Mouse (Mus musculus) gonadal fat pad, adult 2 months (tissue): ENCODE data around the gene Arid3c. TPM values are rescaled to one million over a fixed set of nuclear protein-coding genes. Genes with fewer than 3 reads are reported as not detected.

Experiments
- DNase-seq: peaks from one replicate; pipeline ENCODE4 v3.0.0-alpha.2; 2012; ENCODE audit warnings: low read depth
- polyA plus RNA-seq: library from polyadenylated mRNA; depleted of rRNA; stranded (reverse); fragments of >200 nt; gene quantifications from 2 replicates; pipeline ENCODE4 v1.2.3, GENCODE M21; 2012; rRNA removed

Gene Arid3c
- polyA plus RNA-seq, 1 experiment, result not detected

- DNase-seq, result no peak
Observed at GRCm38 (mm10) chr4:41678863-41679262, 52.1 kb downstream of the Arid3c start.

GRCm38 (mm10) chr4:41677006-41677629, 53.8 kb downstream of the Arid3c start:
- DNase-seq, result no peak

GRCm38 (mm10) chr4:41676248-41677005, 54.5 kb downstream of the Arid3c start:
- no peak for DNase-seq

Other genes with a start within 250 kb of the Arid3c start
- 16.2 and 17.2 TPM in 2 replicates for gene AI464131, start 228.1 kb downstream of the Arid3c start, polyA plus RNA-seq
- gene 1110017D15Rik, start 213.8 kb downstream of the Arid3c start, polyA plus RNA-seq, result 5.6 and 11.1 TPM in 2 replicates
- 16.5 and 22.6 TPM in 2 replicates for gene Fam219a, start 161.6 kb downstream of the Arid3c start, polyA plus RNA-seq
- gene Dnaic1, start 161.4 kb downstream of the Arid3c start, polyA plus RNA-seq, result 1.5 and 1.6 TPM in 2 replicates
- 13.0 and 17.2 TPM in 2 replicates for gene Enho, start 90.8 kb downstream of the Arid3c start, polyA plus RNA-seq
- gene Cntfr, start 34.1 kb downstream of the Arid3c start, polyA plus RNA-seq, result 10.7 and 12.1 TPM in 2 replicates
- gene Il11ra1, start 31.2 kb downstream of the Arid3c start, polyA plus RNA-seq, result 67.3 and 81.0 TPM in 2 replicates
- 32.6 and 36.2 TPM in 2 replicates for gene Rpp25l, start 17.6 kb downstream of the Arid3c start, polyA plus RNA-seq
- gene Dctn3, start 8.0 kb downstream of the Arid3c start, polyA plus RNA-seq, result 77.0 and 98.9 TPM in 2 replicates
- gene Galt, start 24.1 kb upstream of the Arid3c start, polyA plus RNA-seq, result 55.6 and 64.3 TPM in 2 replicates
- 147 and 200 TPM in 2 replicates for gene Sigmar1, start 25.0 kb upstream of the Arid3c start, polyA plus RNA-seq
- gene Ccl27a, start 43.1 kb upstream of the Arid3c start, polyA plus RNA-seq, result 38.8 and 48.3 TPM in 2 replicates
- 15.9 and 18.7 TPM in 2 replicates for gene Gm21541, start 172.5 kb upstream of the Arid3c start, polyA plus RNA-seq
- gene Gm20878, start 210.4 kb upstream of the Arid3c start, polyA plus RNA-seq, result 1.6 and 3.8 TPM in 2 replicates
- 0.10 and 0.20 TPM in 2 replicates for gene Fam205a4, start 234.9 kb upstream of the Arid3c start, polyA plus RNA-seq